Mouse (Mus musculus) heart, embryonic 16.5 days (tissue): Measurements from ENCODE around the gene Mup19. TPM values are rescaled to one million over a fixed set of nuclear protein-coding genes. Genes with fewer than 3 reads are reported as not detected.
"Not testable (repeated sequence)": the region's sequence is repeated elsewhere in the genome, so short reads cannot be mapped to it uniquely, and the experiment has no call there.

Source experiments
- ATAC-seq: fragments of 200-750 bp; cut with Nextera tagmentation; replicated peaks from 2 replicates; pipeline ENCODE4 v1.8.0; 2017; ENCODE audit warnings: moderate number of reproducible peaks; ENCODE audit not compliant: insufficient read depth, low FRiP score; ENCODE audit errors: extremely low read depth
- H3K27ac ChIP-seq: fragments of 300-500 bp; sonication (generic); 2 replicates; pipeline ENCODE4 v1.5.1; 2014; ENCODE audit warnings: mild to moderate bottlenecking, low read length, control low read depth, moderate library complexity
- H3K27me3 ChIP-seq: fragments of 300-500 bp; sonication (generic); 2 replicates; pipeline ENCODE4 v1.6.1; 2014; ENCODE audit warnings: low read length, mixed read lengths; ENCODE audit not compliant: control insufficient read depth, insufficient read depth
- H3K36me3 ChIP-seq: fragments of 300-500 bp; sonication (generic); 2 replicates; pipeline ENCODE4 v1.6.1; 2014; ENCODE audit not compliant: control insufficient read depth, insufficient read depth
- H3K4me1 ChIP-seq: fragments of 300-500 bp; sonication (generic); 2 replicates; pipeline ENCODE4 v1.6.1; 2014; ENCODE audit warnings: low read length, mixed read lengths; ENCODE audit not compliant: control insufficient read depth, insufficient read depth
- H3K4me2 ChIP-seq: fragments of 300-500 bp; sonication (generic); 2 replicates; pipeline ENCODE4 v1.6.1; 2014; ENCODE audit warnings: low read depth, mild to moderate bottlenecking, control low read depth, low read length
- H3K4me3 ChIP-seq: fragments of 300-500 bp; sonication (generic); 2 replicates; pipeline ENCODE4 v1.5.1; 2014; ENCODE audit warnings: mild to moderate bottlenecking, control low read depth, low read length
- H3K9ac ChIP-seq: fragments of 300-500 bp; sonication (generic); 2 replicates; pipeline ENCODE4 v1.6.1; 2014; ENCODE audit warnings: low read length, control low read depth
- H3K9me3 ChIP-seq: fragments of 300-500 bp; sonication (generic); replicated peaks from 2 replicates; pipeline ENCODE4 v1.6.1; 2016; ENCODE audit warnings: low read length; ENCODE audit not compliant: control insufficient read depth
- WGBS: fragments of 180-500 bp; shearing (Covaris S2); extraction: QIAGEN DNeasy Blood & Tissue Kit; methylation state at CpG from one replicate; pipeline ENCODE4 v1.1.7; 2014; 5-methylcytosine and 5-hydroxymethylcytosine counted together
- polyA plus RNA-seq: library from polyadenylated mRNA; unstranded; fragments of >200 nt; fragmentation: Nextera tagmentation; extraction: Ambion mirVana; gene quantifications from 2 replicates; pipeline ENCODE4 v1.2.1, GENCODE M21; 2015

Gene Mup19
- not detected in 2 replicates for polyA plus RNA-seq

GRCm38 (mm10) chr4:61782169-61782568 lies at the start of gene Mup19:
Gene Mup19, minus strand, starts transcription at chr4:61782269.
- H3K4me1 ChIP-seq, H3K27me3 ChIP-seq: not testable (repeated sequence)
- WGBS: 87% methylated on average over 1 of the region's 5 CpGs

GRCm38 (mm10) chr4:61829211-61829610 lies 47.1 kb upstream of the Mup19 start:
- no peak overlapping the region for H3K9ac ChIP-seq
- 67% methylated on average over 4 of the region's 4 CpGs for WGBS
- no peak for ATAC-seq

More at GRCm38 (mm10) chr4:61782169-61782568, at the start of gene Mup19:
- not testable (repeated sequence) for H3K4me3 ChIP-seq, ATAC-seq, H3K9me3 ChIP-seq, H3K36me3 ChIP-seq, H3K9ac ChIP-seq, H3K4me2 ChIP-seq, H3K27ac ChIP-seq

GRCm38 (mm10) chr4:61823185-61823584 lies 41.1 kb upstream of the Mup19 start:
- Histone ChIP-seq H3K9ac (no peak overlapping the region), H3K4me2 (no peak overlapping the region), H3K9me3 (0 out of 2 replicates have a peak, but pooled peaks cover 3% of the 10 kb centered on the region), H3K36me3 (no peaks in the 10 kb centered on the region), H3K27ac (no peak overlapping the region), H3K4me1 (no peaks in the 10 kb centered on the region), H3K27me3 (no peaks in the 10 kb centered on the region), H3K4me3 (no peak overlapping the region)
- no peak for ATAC-seq
- WGBS: 88% methylated on average over 15 of the region's 15 CpGs

More at GRCm38 (mm10) chr4:61829211-61829610, 47.1 kb upstream of the Mup19 start:
- Histone ChIP-seq H3K4me1 (no peaks in the 10 kb centered on the region), H3K27me3 (no peaks in the 10 kb centered on the region), H3K4me3 (no peak overlapping the region), H3K4me2 (no peak overlapping the region), H3K27ac (no peak overlapping the region), H3K9me3 (0 out of 2 replicates have a peak, but pooled peaks cover 3% of the 10 kb centered on the region), H3K36me3 (no peaks in the 10 kb centered on the region)

DNA sequence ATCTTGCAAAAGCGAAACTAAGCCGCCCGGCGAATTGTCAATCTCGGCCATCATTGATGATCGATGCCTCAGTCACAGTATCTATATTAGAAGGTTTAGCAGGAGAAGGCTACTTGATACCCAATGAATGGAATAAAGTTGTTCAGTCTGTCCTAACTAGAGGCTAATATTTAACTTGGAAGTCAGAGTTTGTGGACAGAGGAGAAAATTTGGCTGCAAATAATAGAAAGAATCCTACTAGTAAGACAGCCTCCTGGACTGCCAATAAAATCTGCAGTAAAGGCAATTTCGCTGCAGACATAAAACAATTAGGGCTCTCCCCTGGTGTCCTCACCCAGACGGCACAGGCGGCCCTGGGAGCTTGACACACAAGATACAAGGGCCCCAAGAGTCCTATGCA lies 40.5 kb upstream of the Mup19 start:
- H3K9me3 ChIP-seq, H3K27me3 ChIP-seq, H3K4me3 ChIP-seq, H3K36me3 ChIP-seq, H3K9ac ChIP-seq, H3K4me2 ChIP-seq, H3K27ac ChIP-seq, ATAC-seq, H3K4me1 ChIP-seq: not testable (repeated sequence)
- 91% methylated on average over 9 of the region's 9 CpGs for WGBS

DNA sequence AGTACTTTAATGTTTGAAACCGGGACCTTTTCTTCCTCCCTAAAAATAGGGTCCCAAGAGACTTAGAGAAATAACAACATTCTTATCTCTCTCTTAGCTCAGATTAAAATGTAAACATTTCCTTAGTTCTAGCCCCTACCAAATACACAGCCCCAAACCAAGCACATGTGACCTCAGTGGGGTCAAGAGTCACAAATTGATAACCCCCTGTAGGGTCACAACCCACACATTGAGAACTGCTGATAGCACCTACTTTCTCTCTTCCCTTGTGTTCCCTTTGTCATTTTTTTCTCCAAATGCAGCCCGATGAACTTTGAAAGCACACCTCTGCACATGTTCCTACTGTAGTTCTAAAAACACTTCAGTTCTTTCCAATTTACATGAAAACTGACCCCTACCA lies 33.5 kb upstream of the Mup19 start:
- H3K9ac ChIP-seq: no peak overlapping the region
- H3K4me2 ChIP-seq: no peak overlapping the region
- H3K4me3 ChIP-seq: no peak overlapping the region
- no peak for ATAC-seq
- H3K4me1 ChIP-seq: no peaks in the 10 kb centered on the region
- H3K27me3 ChIP-seq: no peaks in the 10 kb centered on the region
- no peaks in the 10 kb centered on the region for H3K36me3 ChIP-seq
- no peaks in the 10 kb centered on the region for H3K9me3 ChIP-seq
- no peak overlapping the region for H3K27ac ChIP-seq
- 34% methylated on average over 2 of the region's 2 CpGs for WGBS

GRCm38 (mm10) chr4:61813435-61813834 lies 31.4 kb upstream of the Mup19 start:
- no peak overlapping the region for H3K9ac ChIP-seq
- H3K27me3 ChIP-seq: no peaks in the 10 kb centered on the region
- no peak; the same call in 1 of the 2 replicates for ATAC-seq
- H3K36me3 ChIP-seq: no peaks in the 10 kb centered on the region
- no peak overlapping the region for H3K4me2 ChIP-seq
- H3K9me3 ChIP-seq: no peaks in the 10 kb centered on the region
- no peak overlapping the region for H3K27ac ChIP-seq
- H3K4me3 ChIP-seq: no peak overlapping the region
- no peaks in the 10 kb centered on the region for H3K4me1 ChIP-seq

DNA sequence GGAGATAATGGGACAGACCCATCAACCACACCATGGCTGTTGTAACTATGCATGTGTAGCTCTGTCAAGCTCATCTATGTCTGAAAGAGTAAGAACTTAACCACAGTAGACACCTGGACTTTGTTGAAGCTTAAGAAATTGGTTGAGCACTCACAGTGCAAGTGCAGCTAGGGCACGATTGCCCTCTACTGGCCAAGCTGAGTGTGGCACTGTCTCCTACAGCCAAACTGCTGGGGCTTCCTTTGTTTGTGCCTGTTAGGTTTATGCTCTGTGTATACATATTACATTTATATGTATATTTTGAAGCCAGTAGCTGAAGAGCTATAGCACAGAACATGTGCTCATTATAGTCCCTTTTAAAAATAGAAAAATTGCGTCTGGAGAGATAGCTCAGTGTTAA lies 29.1 kb upstream of the Mup19 start:
- not testable (repeated sequence) for H3K9ac ChIP-seq, H3K4me1 ChIP-seq, ATAC-seq, H3K4me2 ChIP-seq, H3K9me3 ChIP-seq, H3K27me3 ChIP-seq, H3K36me3 ChIP-seq, H3K27ac ChIP-seq, H3K4me3 ChIP-seq
- WGBS: 13% methylated on average over 2 of the region's 2 CpGs

GRCm38 (mm10) chr4:61808926-61809325 lies 26.9 kb upstream of the Mup19 start:
- not testable (repeated sequence) for H3K4me2 ChIP-seq, H3K9me3 ChIP-seq, H3K9ac ChIP-seq, H3K27ac ChIP-seq, ATAC-seq, H3K36me3 ChIP-seq, H3K4me1 ChIP-seq, H3K4me3 ChIP-seq, H3K27me3 ChIP-seq
- WGBS: 77% methylated on average over 3 of the region's 3 CpGs

- H3K27ac ChIP-seq, H3K9ac ChIP-seq, H3K27me3 ChIP-seq, H3K4me2 ChIP-seq, H3K36me3 ChIP-seq, ATAC-seq, H3K9me3 ChIP-seq, H3K4me1 ChIP-seq, H3K4me3 ChIP-seq: not testable (repeated sequence)
- 88% methylated on average over 1 of the region's 1 CpGs for WGBS
Measured at GRCm38 (mm10) chr4:61789699-61790098, 7.6 kb upstream of the Mup19 start.

DNA sequence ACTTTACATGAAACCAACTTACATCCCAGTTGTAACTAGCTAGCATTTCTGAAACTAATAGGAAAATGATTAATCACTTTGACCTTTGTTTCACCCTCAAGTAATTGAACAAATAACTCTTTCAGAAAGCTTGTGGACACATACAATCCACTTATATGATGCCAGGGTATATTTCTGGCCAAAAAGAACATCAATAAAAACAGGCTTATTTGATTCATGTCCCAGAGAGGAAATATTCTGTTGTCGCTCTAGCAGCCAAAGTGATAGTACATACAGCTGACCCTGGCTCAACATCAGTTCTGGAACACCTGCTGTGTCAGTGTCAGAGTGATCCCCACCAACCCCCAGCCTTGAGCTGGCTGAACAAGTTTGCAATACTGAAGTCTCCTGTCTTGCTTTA lies 2.2 kb upstream of the Mup19 start:
- not testable (repeated sequence) for H3K36me3 ChIP-seq, H3K4me2 ChIP-seq, H3K9ac ChIP-seq, H3K27me3 ChIP-seq, ATAC-seq, H3K27ac ChIP-seq, H3K4me1 ChIP-seq, H3K9me3 ChIP-seq, H3K4me3 ChIP-seq
- WGBS: 80% methylated on average over 1 of the region's 1 CpGs
